Mouse (Mus musculus) megakaryocyte progenitor cell, adult 5-6 weeks (primary cell): ENCODE measurements around the gene Dock10. TPM values are rescaled to one million over a fixed set of nuclear protein-coding genes. Genes with fewer than 3 reads are reported as not detected.

Experiments
- ATAC-seq: replicated peaks from 2 replicates; pipeline ENCODE4 v1.8.0; 2016; ENCODE audit warnings: mild to moderate bottlenecking, moderate TSS enrichment, inconsistent platforms; ENCODE audit not compliant: poor library complexity
- total RNA-seq, 2 experiments: library from RNA; stranded (forward) in 1 of 2; stranded (reverse) in 1 of 2; fragments of 157-497, 149-512 nt in 1 of 2; fragments of 200-1000 nt in 1 of 2; gene quantifications; 2 replicates each; pipeline versions ENCODE4 v1.2.3 to v1.2.4; 2015 to 2017

The Dock10 gene
- total RNA-seq, 2 experiments from 2014 or later, result 88.8 to 144 TPM

DNA sequence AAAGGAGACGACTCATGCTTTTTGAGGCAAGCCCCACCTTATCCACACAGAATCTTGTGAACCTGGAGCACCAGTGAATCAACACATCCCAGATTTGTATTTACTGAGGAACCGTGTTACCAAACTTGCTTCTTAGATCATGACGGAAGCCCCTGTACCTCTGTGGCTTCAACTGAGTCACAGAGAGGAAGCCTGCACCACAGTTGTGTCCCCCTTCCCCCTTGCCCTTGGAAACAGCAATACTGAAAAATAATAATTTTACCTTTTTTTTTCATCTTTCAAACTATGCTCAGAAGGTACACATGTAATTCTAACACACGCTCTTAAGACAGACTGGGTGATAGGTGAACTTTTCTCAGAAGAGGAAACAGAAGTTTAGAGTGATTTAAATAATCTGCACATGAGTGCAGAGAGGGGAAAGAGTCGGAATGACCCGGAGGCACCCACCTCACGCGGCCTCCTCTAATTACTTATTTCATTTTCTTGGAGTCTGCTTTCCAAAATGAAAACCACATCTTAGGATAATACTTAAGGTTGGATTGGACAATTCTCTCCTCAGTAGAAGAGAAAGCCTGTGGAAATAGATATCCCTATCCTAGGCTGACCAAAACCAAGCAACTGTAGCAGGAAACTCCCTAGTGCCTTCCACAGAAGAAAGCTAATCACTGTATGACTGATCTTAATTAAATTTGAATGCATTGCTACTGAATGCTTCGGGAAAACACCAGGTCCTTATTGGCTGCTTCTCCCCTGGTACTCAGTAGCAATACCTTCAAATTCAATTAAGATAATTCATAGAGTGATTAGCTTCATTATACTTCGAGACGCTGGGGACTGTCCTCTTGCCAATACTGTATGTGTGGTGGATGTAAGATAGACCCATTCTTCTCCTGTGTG is 96.6 kb downstream of the Dock10 start:
- ATAC-seq, result no peak

DNA sequence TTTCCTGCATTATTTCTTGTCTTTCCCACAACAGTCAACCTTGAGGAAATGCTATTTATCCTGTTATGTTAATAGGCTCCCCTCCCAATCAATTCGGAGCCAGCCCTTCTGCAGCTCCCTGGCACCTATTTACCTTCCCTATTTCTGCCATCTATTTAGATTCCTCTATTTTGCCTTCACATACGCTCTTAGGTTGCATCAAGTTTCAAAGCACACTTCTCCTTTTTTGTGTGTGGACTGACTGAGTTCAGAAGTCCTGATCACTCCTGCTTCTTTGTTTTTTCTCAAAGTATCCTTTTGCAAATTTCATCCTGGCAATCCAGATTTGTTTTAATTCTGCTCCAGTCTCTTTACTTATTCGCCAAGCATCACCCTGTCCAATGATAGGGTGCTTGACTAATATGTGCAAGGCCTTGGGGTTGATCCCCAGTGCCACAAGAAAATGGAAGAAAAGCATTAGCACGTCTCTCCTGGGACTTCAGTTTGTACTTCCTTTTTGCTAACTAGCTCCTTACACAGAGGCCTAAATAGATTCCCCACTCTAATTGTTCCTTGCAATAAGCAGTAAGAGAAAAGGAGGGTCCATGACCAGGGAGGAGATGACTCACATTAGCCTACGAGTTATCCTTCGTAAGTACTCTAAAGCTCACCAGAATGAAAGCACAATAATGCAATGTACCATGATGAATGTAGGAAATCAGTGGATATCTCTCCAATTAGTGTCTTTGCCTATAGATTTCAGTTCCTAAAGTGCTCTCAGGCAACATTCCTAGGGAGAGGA is 98.7 kb downstream of the Dock10 start:
- peak; percentile 79 for ATAC-seq

DNA sequence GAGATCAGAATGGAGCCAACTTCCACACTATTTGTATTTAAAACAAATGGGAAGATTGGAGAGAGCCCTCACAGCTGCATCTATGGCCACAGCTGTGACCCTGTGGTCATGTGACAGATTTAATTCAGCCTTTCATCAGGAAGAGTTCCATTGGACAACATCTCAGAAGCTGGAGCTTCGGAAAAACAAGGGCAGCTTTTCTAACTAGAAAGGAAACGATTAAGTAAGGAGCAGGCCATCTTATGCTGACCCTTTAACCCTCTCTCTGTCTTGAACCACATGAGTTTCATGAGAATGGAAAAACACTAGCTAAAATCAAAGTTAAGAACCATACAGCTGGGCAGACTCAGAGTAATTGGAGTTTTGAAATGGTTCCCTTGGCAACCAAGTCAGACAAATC is 101.9 kb downstream of the Dock10 start:
- no peak for ATAC-seq

- no peak for ATAC-seq
Observed at GRCm38 (mm10) chr1:80655854-80656253, 102.5 kb downstream of the Dock10 start.

- ATAC-seq, result peak; percentile 43
Observed at GRCm38 (mm10) chr1:80655195-80655594, 103.1 kb downstream of the Dock10 start.

DNA sequence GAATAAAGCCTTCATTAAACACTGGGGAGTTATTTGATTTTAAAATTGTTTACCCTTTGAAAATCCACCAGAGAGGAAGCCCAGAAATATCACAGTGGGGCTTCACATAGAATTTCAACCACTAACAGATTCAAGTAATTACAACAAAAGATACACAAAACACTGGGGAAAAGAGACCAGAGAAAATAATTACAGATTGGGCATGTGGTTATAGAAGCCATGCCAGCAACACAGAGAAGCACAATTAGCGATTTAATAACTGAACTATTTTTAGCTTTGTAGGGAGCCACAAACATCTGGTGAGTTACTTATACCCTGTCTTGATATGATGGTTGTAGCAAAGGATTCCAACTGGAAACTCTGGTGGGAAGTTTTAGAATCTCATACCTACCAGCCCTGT is 104.2 kb downstream of the Dock10 start:
- no peak for ATAC-seq

GRCm38 (mm10) chr1:80652803-80653202 is 105.5 kb downstream of the Dock10 start:
- no peak for ATAC-seq

DNA sequence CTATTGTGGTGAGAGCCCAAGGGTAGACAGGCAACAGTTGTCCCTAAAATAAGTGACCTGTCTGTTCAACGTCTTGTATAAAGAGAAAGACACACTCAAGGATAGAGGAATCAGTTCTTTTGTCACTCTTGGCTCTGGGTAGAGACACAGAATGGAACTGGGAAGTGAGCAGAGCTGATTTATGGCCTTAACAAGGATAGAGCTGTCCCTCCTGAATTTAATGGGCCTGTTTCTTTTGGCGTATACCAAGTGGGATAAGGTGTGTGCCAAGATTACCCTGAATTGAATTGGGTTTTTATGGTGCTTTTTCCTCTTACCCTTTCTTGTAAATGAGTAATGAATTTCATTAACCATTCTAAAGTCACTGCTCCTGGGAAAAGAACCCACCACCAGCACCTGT is 106.2 kb downstream of the Dock10 start:
- no peak for ATAC-seq

DNA sequence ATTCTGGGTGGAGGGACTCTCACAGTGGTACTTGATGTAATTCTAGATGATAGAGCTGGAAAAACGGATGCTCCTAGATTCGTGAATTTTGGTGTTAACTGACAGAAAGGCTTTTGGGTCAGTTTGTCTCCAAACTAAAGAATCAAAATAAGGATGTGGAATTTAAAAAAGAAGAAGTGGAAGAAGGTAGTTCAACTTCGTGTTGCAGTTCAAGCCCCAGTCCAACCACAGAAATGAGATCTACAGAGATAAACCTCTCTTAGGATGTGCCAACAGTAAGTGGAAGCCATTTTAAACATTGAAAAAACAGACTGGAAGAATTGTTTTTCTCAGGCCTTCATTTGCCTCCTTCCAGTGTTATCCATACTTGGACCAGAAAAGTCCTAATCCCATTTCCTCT is 111.7 kb downstream of the Dock10 start:
- ATAC-seq, result peak; percentile 81

DNA sequence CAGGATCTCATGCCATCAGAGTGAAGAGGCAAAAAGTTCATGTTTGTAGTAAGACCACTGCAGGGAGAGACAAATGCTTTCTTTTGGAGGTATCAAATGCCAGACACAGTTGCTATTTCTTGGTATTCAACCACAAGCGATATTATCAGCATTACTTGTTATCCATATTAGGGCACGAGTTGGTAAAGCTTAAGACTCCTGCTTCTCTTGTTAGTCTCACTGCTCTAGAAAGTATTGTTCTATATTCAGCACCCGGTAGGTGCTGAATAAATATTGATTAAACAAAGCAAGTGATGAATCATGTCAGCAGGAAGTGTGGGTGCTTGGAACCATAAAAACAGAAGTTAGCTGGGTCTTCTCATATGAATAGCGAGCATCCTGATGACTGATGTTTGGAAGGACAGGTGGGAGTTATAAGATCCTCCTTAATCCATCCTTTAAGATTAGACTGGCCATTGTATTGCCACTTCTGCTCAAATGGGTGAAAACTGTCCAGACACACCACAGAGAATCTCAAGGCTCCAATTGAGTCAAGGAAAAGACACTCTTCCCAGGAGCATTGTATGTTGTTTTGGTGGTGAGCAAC is 114.4 kb downstream of the Dock10 start:
- peak; percentile 59 for ATAC-seq

DNA sequence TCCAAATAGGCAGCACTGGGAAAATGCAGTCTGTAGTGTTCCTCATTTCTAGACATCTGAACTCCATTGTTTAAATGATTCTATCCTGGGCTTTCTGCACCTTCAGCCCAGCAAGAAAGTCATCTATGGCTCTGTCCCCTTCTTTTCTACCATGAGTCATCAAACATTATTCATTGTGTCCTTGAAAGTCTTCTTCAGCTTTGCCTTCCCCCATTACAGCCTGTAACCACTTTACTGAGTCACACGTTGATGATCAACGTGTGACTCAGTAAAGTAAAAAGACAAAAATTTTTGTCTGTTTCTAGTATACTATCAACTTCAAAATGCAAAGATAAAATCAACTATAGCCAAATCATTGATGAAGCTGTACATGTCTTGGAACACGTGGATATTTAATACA is 116.5 kb downstream of the Dock10 start:
- no peak for ATAC-seq

DNA sequence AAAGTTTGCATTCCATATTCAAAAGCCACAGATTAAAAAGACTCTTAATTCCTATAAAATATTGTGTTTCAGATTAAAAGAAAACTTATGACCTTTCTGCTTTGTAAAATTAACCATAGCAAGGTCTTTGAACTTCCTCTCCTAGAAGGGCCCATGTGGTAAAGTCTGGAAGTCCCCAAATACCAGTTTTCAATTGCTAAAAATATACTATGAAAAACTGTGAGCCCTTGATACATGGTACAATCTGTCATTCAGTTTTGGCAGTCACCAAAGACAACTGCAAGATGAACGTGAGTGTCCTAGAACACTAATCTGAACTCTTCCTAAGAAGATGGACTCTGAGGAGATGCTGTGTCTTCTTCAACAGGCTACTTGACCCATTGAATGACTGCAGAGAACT is 117.0 kb downstream of the Dock10 start:
- no peak for ATAC-seq

GRCm38 (mm10) chr1:80639553-80639952 is 118.8 kb downstream of the Dock10 start:
- no peak for ATAC-seq

DNA sequence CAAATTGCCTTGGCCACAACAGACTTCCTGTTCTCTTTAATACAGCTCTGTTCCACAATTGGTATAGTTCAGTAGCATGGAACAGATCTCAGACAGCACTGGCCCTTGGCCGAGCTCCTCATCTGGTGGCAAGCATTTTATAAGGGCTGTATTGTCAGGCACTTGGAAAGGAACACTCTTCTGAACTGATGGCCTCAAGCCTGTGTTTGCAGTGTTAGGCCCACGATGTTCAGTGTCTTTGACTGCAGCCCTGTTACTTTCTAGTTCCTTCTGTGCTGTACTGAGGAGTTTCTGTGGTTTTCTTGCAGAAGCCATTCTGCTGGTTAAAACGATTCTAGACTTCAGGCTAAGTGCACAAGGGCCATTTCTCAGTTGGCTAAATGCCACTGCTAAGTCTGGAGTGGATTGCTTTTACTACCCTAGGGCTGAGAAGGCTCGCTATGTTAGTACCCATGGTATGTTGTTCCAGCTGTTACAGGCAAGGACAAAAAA is 121.1 kb downstream of the Dock10 start:
- ATAC-seq, result peak; percentile 40

- ATAC-seq, result 0 out of 2 replicates have a peak, but pooled peaks have one; percentile 7
Observed at GRCm38 (mm10) chr1:80635825-80636224, 122.5 kb downstream of the Dock10 start.

DNA sequence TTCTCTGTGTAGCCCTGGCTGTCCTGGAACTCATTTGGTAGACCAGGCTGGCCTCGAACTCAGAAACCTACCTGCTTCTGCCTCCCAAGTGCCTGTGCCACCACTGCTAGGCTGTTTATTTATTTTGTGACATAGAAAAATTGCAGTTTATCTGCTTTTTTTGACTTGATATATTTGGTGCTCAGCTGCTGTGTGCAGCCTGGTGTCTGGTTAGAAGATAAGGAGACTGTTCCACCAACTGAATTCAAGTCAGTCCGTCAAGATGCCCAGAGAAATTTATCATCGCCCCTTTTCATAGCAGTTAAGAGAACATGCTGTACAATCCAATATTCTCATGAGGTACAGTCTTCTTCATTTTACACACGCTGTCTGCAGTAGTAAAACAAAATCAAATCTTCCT is 124.8 kb downstream of the Dock10 start:
- peak; percentile 69 for ATAC-seq

DNA sequence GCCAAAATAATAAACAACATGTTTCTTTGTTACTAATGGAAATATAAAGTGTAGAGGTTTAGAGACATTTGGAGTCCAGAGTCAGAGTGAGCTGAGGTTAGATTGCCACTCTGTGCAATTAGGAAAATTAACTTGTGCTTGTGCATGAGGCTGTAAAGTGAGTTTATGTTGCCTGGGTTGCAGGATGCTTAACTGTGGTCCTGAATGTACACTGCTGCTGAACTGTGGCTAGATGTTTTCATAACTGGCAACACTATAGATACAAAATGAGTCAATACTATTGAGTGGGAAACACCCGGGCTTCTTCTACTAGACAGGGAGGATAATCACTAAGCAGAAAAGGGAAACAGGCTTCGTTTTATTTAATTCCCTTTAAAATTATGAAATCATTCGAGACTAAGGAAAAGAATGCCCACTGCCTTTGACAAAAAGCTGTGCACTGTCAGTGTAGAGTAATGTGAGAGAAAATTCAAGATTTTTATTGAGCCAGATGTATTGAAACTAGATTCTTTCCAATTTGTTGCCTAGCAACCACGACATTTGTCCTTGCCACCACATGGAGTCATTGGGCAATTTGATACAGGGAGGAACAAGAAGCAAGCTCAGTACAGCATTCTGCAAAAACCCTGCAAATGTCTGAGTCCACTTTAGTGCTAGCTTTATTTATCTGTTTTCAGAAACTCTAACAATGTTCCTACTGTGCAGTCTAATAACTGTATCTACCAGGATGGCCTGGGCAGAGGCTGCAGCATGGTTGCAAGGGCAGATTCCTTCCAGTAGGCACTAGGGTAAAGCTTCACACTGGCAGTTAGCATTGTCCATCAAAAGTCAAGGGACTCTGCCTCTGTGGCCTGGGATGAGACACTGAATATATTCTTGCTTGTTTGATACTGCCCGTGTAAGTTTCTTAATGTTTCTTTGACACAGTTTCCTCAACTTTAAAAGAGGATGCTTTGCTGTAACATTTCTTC is 127.9 kb downstream of the Dock10 start:
- ATAC-seq, result no peak

DNA sequence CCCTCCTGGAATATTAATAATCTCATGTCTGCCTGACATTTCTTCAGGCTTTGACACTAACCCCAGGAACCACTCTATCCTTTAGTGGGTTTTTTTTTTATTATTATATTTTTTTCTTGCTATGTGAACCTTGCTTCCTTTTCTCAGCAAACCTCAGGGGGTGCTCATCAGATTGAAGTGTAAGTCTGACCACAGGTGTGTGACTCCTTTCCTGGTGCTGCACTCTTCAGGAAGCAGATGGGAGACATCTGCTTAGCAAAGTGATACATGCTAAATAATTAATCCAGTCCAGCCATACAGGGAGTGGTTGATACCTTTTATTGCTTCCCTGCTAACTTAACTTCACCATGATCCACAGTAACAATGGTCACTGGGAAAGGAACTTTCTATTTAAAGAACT is 130.3 kb downstream of the Dock10 start:
- ATAC-seq, result 0 out of 2 replicates have a peak, but pooled peaks have one; percentile 13

DNA sequence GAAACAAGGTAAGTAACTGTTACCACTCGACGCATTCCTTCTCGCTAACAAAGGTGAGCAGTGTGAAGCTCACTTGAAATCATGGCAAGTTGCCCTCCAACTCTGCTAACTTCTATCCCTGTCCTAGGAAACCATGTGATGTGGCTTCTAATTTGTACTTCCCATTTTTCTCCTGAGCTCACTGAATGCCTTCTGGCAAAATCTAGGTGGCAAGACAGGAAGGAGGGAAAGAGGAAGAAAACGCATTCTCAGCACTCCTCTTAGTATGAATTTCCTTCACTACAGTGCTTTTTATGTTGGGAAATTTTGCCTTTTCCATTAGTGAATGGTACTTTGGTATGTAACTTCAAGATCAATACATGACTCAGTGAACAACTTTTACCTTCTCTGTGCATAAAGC is 131.5 kb downstream of the Dock10 start:
- ATAC-seq, result peak; percentile 54; the same call in 1 of the 2 replicates

DNA sequence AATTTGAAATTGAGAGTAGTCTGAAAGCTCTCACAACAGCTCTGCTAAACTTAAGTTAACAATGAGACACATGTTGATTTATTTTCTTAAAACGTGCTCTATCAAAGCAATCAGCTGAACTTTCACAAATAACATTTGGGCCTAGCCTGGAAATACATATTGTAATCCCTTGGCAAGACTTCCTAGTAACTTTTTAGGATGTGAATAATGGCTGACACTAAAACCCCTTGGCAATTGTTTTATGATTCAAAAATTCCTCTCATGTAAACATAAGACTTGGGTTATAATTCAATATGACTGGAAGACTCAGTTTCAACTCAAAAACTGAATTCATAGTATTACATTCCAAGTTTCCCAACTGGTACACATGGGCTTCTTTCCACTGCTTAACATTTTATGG is 133.0 kb downstream of the Dock10 start:
- no peak for ATAC-seq
